Mouse (Mus musculus) heart, embryonic 10.5 days (tissue): Measurements from ENCODE around the gene Rpl14. TPM values are rescaled to one million over a fixed set of nuclear protein-coding genes. Genes with fewer than 3 reads are reported as not detected.

Source experiments
- polyA plus RNA-seq: library from polyadenylated mRNA; unstranded; fragments of >200 nt; fragmentation: Nextera tagmentation; extraction: Ambion mirVana; gene quantifications from 2 replicates; pipeline ENCODE4 v1.2.1, GENCODE M21; 2016

Rpl14 gene
- polyA plus RNA-seq, 1 experiment from 2014 or later = 638 TPM

Other genes starting within 250 kb of the Rpl14 start
- gene Eif1b, start 79.2 kb upstream of the Rpl14 start, polyA plus RNA-seq = 136 and 146 TPM in 2 replicates
- 0.14 and 0.15 TPM in 2 replicates for gene Entpd3, start 31.6 kb upstream of the Rpl14 start, polyA plus RNA-seq